Mouse (Mus musculus): Measurements from ENCODE around the gene Dus4l. TPM values are rescaled to one million over a fixed set of nuclear protein-coding genes. Genes with fewer than 3 reads are reported as not detected.

The Dus4l gene
- polyA plus RNA-seq, 1 experiment from 2014 or later = 9.3 TPM

Other genes with a start within 250 kb of the Dus4l start
- gene Cbll1, start 155.2 kb downstream of the Dus4l start, polyA plus RNA-seq (2015; fragmentation: Nextera tagmentation; extraction: Ambion mirVana) = 10.4 and 12.0 TPM in 2 replicates
- not detected in 2 replicates for gene Slc26a4, start 94.9 kb downstream of the Dus4l start, polyA plus RNA-seq (2015; fragmentation: Nextera tagmentation; extraction: Ambion mirVana)
- 29.2 and 34.0 TPM in 2 replicates for gene Bcap29, start 20.2 kb downstream of the Dus4l start, polyA plus RNA-seq (2015; fragmentation: Nextera tagmentation; extraction: Ambion mirVana)
- 25.9 and 26.1 TPM in 2 replicates for gene Cog5, start within 50 bp of the Dus4l start, polyA plus RNA-seq (2015; fragmentation: Nextera tagmentation; extraction: Ambion mirVana)
- gene Gpr22, start 59.1 kb upstream of the Dus4l start, polyA plus RNA-seq (2015; fragmentation: Nextera tagmentation; extraction: Ambion mirVana) = 0.34 and 0.79 TPM in 2 replicates

Measured in lung, embryonic 15.5 days (tissue).